Mouse (Mus musculus) ES-E14 (cell line): ENCODE results near the gene Dock10.

Source experiments
- CHD2 ChIP-seq: IDR thresholded peaks from 2 replicates; pipeline ENCODE4 v1.6.1; 2014; ENCODE audit warnings: mild to moderate bottlenecking, low read depth, low read length, inconsistent platforms
- HCFC1 ChIP-seq: IDR thresholded peaks from 2 replicates; pipeline ENCODE4 v1.6.1; 2012; ENCODE audit warnings: low read length, inconsistent platforms, borderline replicate concordance; ENCODE audit not compliant: insufficient read depth
- MAFK ChIP-seq: IDR thresholded peaks from 2 replicates; pipeline ENCODE4 v1.6.1; 2014; ENCODE audit warnings: mild to moderate bottlenecking, low read depth, low read length, inconsistent platforms; ENCODE audit not compliant: insufficient read depth

GRCm38 (mm10) chr1:80654177-80654576 is 104.2 kb downstream of the Dock10 start:
- TF ChIP-seq HCFC1 = no peak
- TF ChIP-seq MAFK = no peak
- no peak for TF ChIP-seq CHD2
